Mouse (Mus musculus) forebrain, embryonic 11.5 days (tissue): ENCODE results near the gene Cela3a. TPM values are rescaled to one million over a fixed set of nuclear protein-coding genes. Genes with fewer than 3 reads are reported as not detected.
"Not testable (repeated sequence)": the region's sequence is repeated elsewhere in the genome, so short reads cannot be mapped to it uniquely, and the experiment has no call there.

Experiments used
- ATAC-seq: fragments of 200-750 bp; cut with Nextera tagmentation; replicated peaks from 2 replicates; pipeline ENCODE4 v1.8.0; 2017; ENCODE audit warnings: moderate TSS enrichment; ENCODE audit not compliant: low FRiP score
- DNase-seq: peaks from one replicate; pipeline ENCODE4 v3.0.0-alpha.2; 2017; ENCODE audit warnings: low spot score
- H3K27ac ChIP-seq: fragments of 300-500 bp; sonication (generic); 2 replicates; pipeline ENCODE4 v1.5.1; 2014; ENCODE audit warnings: low read depth, low read length
- H3K27me3 ChIP-seq: fragments of 300-500 bp; sonication (generic); 2 replicates; pipeline ENCODE4 v1.6.1; 2014; ENCODE audit warnings: mild to moderate bottlenecking, low read length, mixed read lengths; ENCODE audit not compliant: control insufficient read depth, insufficient read depth
- H3K36me3 ChIP-seq: fragments of 300-500 bp; sonication (generic); 2 replicates; pipeline ENCODE4 v1.6.1; 2014; ENCODE audit warnings: mild to moderate bottlenecking, low read length, moderate library complexity, mixed read lengths; ENCODE audit not compliant: control insufficient read depth, insufficient read depth
- H3K4me1 ChIP-seq: fragments of 300-500 bp; sonication (generic); replicated peaks from 2 replicates; pipeline ENCODE4 v1.6.1; 2014; ENCODE audit warnings: low read length, mixed read lengths; ENCODE audit not compliant: control insufficient read depth, insufficient read depth
- H3K4me2 ChIP-seq: fragments of 300-500 bp; sonication (generic); 2 replicates; pipeline ENCODE4 v1.6.1; 2014; ENCODE audit warnings: low read depth, mild to moderate bottlenecking, low read length, moderate library complexity, mixed read lengths; ENCODE audit not compliant: severe bottlenecking
- H3K4me3 ChIP-seq: fragments of 300-500 bp; sonication (generic); 2 replicates; pipeline ENCODE4 v1.5.1; 2014; ENCODE audit warnings: low read depth, low read length
- H3K9ac ChIP-seq: fragments of 300-500 bp; sonication (generic); 2 replicates; pipeline ENCODE4 v1.6.1; 2014; ENCODE audit warnings: low read length
- H3K9me3 ChIP-seq: fragments of 300-500 bp; sonication (generic); 2 replicates; pipeline ENCODE4 v1.6.1; 2016; ENCODE audit warnings: low read length, mixed read lengths; ENCODE audit not compliant: control insufficient read depth
- WGBS: fragments of 180-500 bp; shearing (Covaris S2); extraction: QIAGEN DNeasy Blood & Tissue Kit; methylation state at CpG from one replicate; pipeline ENCODE4 v1.1.7; 2014; 5-methylcytosine and 5-hydroxymethylcytosine counted together
- polyA plus RNA-seq: library from polyadenylated mRNA; unstranded; fragments of >200 nt; fragmentation: Nextera tagmentation; extraction: Ambion mirVana; gene quantifications from 2 replicates; pipeline ENCODE4 v1.2.1, GENCODE M21; 2014

Cela3a gene
- polyA plus RNA-seq, 1 experiment from 2014 or later, result not detected

DNA sequence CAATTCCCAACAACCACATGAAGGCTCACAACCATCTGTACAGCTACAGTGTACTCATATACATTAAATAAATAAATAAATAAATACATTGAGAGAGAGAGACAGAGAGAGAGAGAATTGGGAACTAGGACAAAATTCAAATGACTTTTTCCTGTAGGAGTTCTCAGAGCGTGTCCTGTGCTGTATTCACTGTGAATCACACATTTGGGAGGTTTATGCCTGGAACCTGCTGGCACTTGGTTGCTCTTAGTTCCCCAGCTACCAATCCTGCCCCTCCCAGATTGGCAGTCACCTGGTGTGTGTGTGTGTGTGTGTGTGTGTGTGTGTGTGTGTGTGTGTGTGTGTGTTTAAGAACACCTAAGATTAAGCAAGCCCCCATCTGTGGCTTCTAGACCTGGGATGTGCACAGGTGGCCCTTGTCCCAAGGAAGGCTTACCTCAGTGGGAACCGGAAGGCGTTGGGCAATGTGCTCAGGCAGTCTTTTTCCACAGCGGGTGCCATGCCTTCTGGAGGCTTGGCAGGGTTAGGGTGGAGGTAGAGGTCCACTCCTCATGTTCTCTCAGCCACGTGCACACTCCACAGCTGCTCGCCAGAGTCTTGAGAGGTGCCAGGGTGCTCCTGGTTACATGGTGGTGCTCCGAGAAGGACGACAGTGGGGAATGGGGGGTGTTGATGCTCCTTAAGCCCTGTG is 27.5 kb upstream of the Cela3a start:
- H3K4me2 ChIP-seq, result no peak overlapping the region
- ATAC-seq (no peak), DNase-seq (no peak)
- no peak overlapping the region for H3K27ac ChIP-seq
- H3K36me3 ChIP-seq, result no peaks in the 10 kb centered on the region
- H3K9ac ChIP-seq, result no peak overlapping the region
- H3K4me1 ChIP-seq, result no peaks in the 10 kb centered on the region
- H3K27me3 ChIP-seq, result no peaks in the 10 kb centered on the region
- H3K9me3 ChIP-seq, result no peaks in the 10 kb centered on the region
- WGBS, result 83% methylated on average over 8 of the region's 8 CpGs
- no peak overlapping the region for H3K4me3 ChIP-seq

DNA sequence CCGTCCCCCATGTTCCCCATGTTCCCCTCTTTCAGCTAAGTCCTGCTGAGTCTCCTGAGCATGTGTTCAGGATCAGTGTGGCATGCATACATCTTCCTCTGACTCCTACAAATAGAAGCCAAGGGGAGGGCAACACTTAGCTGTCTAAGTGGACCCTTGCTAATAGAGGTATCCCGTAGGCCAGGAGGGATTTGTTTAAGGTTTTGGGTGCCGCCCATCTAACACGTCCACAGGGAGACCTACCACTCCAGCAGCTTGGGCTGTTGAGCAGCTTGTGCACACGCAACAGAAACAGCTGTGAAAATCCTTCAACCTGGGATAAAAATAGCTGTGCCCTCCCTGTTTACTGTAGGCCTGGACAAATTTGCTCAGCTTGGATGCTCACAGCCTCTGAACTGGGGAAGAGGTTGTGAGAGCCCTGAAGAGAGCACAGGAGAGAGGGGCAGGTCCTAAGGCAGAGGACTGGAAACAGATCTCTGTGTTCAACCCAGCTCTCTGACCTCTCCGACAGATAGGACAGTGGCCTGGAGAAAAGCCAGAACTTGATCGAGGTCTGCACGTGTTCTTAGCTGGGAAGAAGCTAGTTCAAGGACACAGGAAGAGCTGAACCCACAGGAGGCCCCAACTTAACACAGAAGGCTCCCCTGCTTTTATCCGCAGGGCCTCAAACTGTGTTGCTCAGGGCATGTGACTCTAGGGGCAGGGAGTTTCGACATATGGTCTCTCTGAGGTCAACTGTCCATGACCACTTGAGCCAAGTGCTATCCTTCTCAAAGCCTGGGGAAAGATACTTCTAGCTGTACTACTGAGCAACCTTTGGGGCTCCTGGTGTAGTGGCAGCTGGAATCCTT is 23.3 kb upstream of the Cela3a start:
- ATAC-seq, H3K36me3 ChIP-seq: not testable (repeated sequence)
- WGBS, result 88% methylated on average over 10 of the region's 10 CpGs

DNA sequence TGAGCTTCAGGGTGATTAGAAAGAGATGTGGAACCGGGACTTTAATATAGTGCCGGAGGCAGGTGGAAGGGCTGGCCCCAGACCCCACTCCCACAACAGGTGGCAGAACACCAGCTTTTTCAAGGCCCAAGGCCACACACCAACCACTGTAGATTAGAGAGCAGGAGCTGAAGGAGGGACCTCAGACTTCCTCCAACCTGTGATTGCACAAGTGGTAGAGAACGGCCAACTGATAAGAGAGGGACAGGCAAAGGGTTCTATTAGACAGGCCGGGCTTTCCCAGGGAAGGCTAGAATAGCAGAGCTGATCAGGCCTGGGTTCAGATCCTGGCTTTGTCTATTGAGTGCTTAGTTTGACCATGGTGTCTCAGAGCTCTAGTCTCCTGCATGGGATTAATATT is 20.9 kb upstream of the Cela3a start, which contains the start of gene Cela3b:
Gene Cela3b (minus strand): TSS at position 39 of the 400 bp plus-strand sequence.
- H3K9me3 ChIP-seq, result no peaks in the 10 kb centered on the region
- 97% methylated on average over 4 of the region's 4 CpGs for WGBS
- H3K27ac ChIP-seq, result no peak within 1 kb of the TSS
- no peak for DNase-seq
- H3K4me3 ChIP-seq, result no peak within 1 kb of the TSS
- no peak within 1 kb of the TSS for H3K9ac ChIP-seq
- no peak within 1 kb of the TSS for H3K4me2 ChIP-seq
- no peaks in the 10 kb centered on the region for H3K4me1 ChIP-seq
- no peak for ATAC-seq
- H3K36me3 ChIP-seq, result no peaks in the 10 kb centered on the region
- no peaks in the 10 kb centered on the region for H3K27me3 ChIP-seq

More for the DNA sequence above, 23.3 kb upstream of the Cela3a start:
- H3K27ac ChIP-seq, H3K9ac ChIP-seq, H3K27me3 ChIP-seq, H3K9me3 ChIP-seq, H3K4me3 ChIP-seq, H3K4me2 ChIP-seq, H3K4me1 ChIP-seq, DNase-seq: not testable (repeated sequence)

DNA sequence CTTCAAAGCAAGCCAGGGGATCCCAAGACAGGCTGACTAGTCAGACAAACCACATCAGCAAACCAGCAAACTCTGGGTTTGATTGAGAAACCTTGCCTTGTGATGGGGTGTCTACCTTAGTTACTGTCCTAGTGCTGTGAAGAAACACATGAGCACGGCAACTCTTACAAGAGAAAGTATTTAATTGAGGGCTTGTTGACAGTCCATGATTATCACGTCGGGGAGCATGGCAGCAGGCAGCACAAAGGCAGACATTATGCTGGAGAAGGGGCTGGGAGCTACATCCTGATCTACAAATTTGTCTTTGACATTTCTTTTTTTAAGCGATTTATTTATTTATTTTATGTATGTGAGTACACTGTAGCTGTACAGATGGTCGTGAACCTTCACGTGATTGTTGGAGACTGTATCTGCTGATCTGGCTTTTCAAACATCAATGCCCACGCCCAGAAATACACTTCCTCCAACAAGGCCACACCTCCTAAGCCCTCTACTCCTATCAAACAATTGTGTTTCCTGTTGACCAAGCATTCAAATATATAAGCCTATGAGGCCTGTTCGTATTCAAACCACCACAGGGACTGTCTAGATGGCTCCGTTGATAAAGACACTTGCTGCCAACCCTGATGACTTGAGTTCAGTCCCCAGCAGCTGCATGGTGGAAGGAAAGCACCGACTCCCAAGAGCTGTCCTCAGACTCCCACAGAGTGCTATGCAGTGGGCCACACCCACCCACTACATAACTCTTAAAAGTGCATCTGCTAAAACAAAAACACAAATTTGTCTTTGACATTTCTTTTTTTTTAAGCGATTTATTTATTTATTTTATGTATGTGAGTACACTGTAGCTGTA is 8.3 kb upstream of the Cela3a start:
- 79% methylated on average over 11 of the region's 11 CpGs for WGBS
- no peak for ATAC-seq
- no peak overlapping the region for H3K9ac ChIP-seq

DNA sequence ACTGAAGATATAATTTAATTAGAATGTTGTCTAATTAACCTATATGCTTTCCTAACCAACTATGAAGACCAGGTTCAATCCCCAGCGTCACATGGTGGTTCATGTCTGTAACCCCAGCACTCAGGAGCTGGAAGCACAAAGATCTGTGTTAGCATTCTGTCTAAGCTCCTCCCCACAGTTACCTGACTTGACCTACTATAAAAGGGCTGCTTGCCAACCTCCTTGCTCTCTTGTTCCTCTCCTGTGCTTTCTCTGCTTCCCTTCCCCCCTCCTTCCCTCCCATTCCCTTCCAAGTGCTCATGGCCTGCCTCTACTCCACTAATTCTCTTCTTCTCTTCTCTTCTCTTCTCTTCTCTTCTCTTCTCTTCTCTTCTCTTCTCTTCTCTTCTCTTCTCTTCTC is 5.3 kb upstream of the Cela3a start:
- no peaks in the 10 kb centered on the region for H3K27me3 ChIP-seq
- H3K4me3 ChIP-seq, result no peak overlapping the region
- no peaks in the 10 kb centered on the region for H3K36me3 ChIP-seq
- H3K9ac ChIP-seq, result no peak overlapping the region
- DNase-seq, result no peak
- 81% methylated on average over 1 of the region's 1 CpGs for WGBS
- no peaks in the 10 kb centered on the region for H3K4me1 ChIP-seq
- no peak for ATAC-seq
- H3K9me3 ChIP-seq, result no peaks in the 10 kb centered on the region
- H3K4me2 ChIP-seq, result no peak overlapping the region
- no peak overlapping the region for H3K27ac ChIP-seq

More for the DNA sequence above, 8.3 kb upstream of the Cela3a start:
- no peak overlapping the region for H3K4me2 ChIP-seq
- no peak overlapping the region for H3K27ac ChIP-seq
- H3K36me3 ChIP-seq, result no peaks in the 10 kb centered on the region
- H3K4me3 ChIP-seq, result no peak overlapping the region
- no peaks in the 10 kb centered on the region for H3K9me3 ChIP-seq
- no peaks in the 10 kb centered on the region for H3K4me1 ChIP-seq
- DNase-seq, result no peak
- H3K27me3 ChIP-seq, result no peaks in the 10 kb centered on the region

DNA sequence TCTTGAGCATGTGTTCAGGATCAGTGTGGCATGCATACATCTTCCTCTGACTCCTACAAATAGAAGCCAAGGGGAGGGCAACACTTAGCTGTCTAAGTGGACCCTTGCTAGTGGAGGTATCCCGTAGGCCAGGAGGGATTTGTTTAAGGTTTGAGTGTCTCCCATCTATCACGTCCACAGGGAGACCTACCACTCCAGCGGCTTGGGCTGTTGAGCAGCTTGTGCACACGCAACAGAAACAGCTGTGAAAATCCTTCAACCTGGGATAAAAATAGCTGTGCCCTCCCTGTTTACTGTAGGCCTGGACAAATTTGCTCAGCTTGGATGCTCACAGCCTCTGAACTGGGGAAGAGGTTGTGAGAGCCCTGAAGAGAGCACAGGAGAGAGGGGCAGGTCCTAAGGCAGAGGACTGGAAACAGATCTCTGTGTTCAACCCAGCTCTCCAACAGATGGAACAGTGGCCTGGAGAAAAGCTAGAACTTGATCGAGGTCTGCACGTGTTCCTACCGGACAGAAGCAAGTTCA is 2.7 kb upstream of the Cela3a start:
- not testable (repeated sequence) for H3K4me1 ChIP-seq, H3K4me2 ChIP-seq, H3K27ac ChIP-seq, H3K4me3 ChIP-seq, H3K9ac ChIP-seq, H3K27me3 ChIP-seq, H3K36me3 ChIP-seq, ATAC-seq, H3K9me3 ChIP-seq, DNase-seq
- 86% methylated on average over 7 of the region's 7 CpGs for WGBS

DNA sequence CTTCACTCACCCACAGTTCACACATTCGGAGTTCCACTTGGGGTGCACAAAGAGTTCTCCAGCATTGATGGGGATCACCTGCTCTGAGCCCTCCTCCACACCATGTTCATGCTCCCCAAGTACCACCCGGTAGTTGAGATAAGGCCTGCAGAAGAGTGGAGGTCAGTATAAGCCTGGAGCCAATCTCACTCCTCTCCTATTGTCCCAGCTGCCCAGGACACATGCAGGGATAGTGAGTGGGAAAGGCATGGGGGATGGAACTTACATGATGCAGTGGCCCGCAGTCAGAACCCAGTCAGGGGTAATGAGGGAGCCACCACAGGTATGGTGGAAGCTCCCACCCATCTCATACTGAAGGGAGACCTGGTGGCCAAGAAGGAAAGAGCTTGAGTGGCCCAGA is 4.0 kb downstream of the Cela3a start:
- H3K36me3 ChIP-seq, result no peaks in the 10 kb centered on the region
- H3K4me1 ChIP-seq, result no peaks in the 10 kb centered on the region
- H3K9ac ChIP-seq, result no peak overlapping the region
- no peaks in the 10 kb centered on the region for H3K9me3 ChIP-seq
- H3K4me3 ChIP-seq, result no peak overlapping the region
- no peak overlapping the region for H3K27ac ChIP-seq
- ATAC-seq (no peak), DNase-seq (no peak)
- H3K27me3 ChIP-seq, result no peaks in the 10 kb centered on the region
- WGBS, result 83% methylated on average over 3 of the region's 3 CpGs
- H3K4me2 ChIP-seq, result no peak overlapping the region
